Mouse (Mus musculus): Measurements from ENCODE around the gene Bbx.

- TF ChIP-seq CTCF (IDR thresholded peaks at IDR 0.05; ENCODE audit: control insufficient read depth, insufficient read depth, insufficient replicate concordance, low read depth, low read length) (no peak), POLR2A (IDR thresholded peaks at IDR 0.05; ENCODE audit: control insufficient read depth, low read depth, low read length) (no peak)
Measured at GRCm38 (mm10) chr16:50226274-50226673, 205.9 kb downstream of the Bbx start.
